Mouse (Mus musculus) ES-Bruce4 (cell line): ENCODE measurements around the gene Mtf1.

Experiments
- CTCF ChIP-seq: IDR thresholded peaks from one replicate; pipeline ENCODE4 v1.8.1; 2011; ENCODE audit warnings: low read depth, low read length
- POLR2A ChIP-seq: IDR thresholded peaks from one replicate; pipeline ENCODE4 v1.8.1; 2011; ENCODE audit warnings: low read length; ENCODE audit not compliant: insufficient read depth

DNA sequence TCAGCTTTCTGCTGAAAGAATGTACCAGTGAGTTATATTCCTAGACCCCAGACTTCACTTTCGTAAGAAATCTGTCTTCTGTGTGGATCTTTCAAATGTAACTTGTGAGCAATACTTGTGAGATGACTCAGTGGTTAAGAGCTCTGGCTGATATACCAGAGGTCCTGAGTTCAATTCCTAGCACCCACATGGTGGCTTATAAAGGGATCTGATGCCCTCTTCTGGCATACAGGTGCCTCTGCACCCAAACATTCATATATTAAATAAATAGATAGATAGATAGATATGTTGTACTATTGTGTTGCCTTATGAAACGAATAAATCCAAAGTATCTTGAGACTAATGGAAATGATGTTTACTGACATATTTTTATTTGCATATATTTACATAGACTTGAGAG, 5.0 kb upstream of the Mtf1 start:
- no peak for TF ChIP-seq CTCF
- TF ChIP-seq POLR2A, result no peak
